Mouse (Mus musculus) hindbrain, embryonic 15.5 days (tissue): ENCODE measurements around the gene Pfn1. TPM values are rescaled to one million over a fixed set of nuclear protein-coding genes. Genes with fewer than 3 reads are reported as not detected.

Source experiments
- ATAC-seq: fragments of 200-750 bp; cut with Nextera tagmentation; 2 replicates; pipeline ENCODE4 v1.8.0; 2017; ENCODE audit warnings: low read depth, moderate number of reproducible peaks, moderate TSS enrichment; ENCODE audit not compliant: low FRiP score
- H3K27ac ChIP-seq: fragments of 300-500 bp; sonication (generic); replicated peaks from 2 replicates; pipeline ENCODE4 v1.5.1; 2015; ENCODE audit warnings: mild to moderate bottlenecking, inconsistent platforms
- H3K27me3 ChIP-seq: fragments of 300-500 bp; sonication (generic); 2 replicates; pipeline ENCODE4 v1.6.1; 2015; ENCODE audit warnings: control low read depth, inconsistent platforms
- H3K36me3 ChIP-seq: fragments of 300-500 bp; sonication (generic); 2 replicates; pipeline ENCODE4 v1.6.1; 2015; ENCODE audit warnings: control low read depth, inconsistent platforms
- H3K4me1 ChIP-seq: fragments of 300-500 bp; sonication (generic); replicated peaks from 2 replicates; pipeline ENCODE4 v1.6.1; 2015; ENCODE audit warnings: control low read depth, inconsistent platforms
- H3K4me2 ChIP-seq: fragments of 300-500 bp; sonication (generic); 2 replicates; pipeline ENCODE4 v1.6.1; 2015; ENCODE audit warnings: moderate library complexity, mild to moderate bottlenecking, inconsistent platforms
- H3K4me3 ChIP-seq: fragments of 300-500 bp; sonication (generic); 2 replicates; pipeline ENCODE4 v1.5.1; 2015; ENCODE audit warnings: mild to moderate bottlenecking, inconsistent platforms
- H3K9ac ChIP-seq: fragments of 300-500 bp; sonication (generic); 2 replicates; pipeline ENCODE4 v1.6.1; 2015; ENCODE audit warnings: inconsistent platforms
- H3K9me3 ChIP-seq: fragments of 300-500 bp; sonication (generic); 2 replicates; pipeline ENCODE4 v1.6.1; 2016; ENCODE audit warnings: control low read depth, inconsistent platforms
- WGBS: fragments of 180-500 bp; shearing (Covaris S2); methylation state at CpG from one replicate; pipeline ENCODE4 v1.1.7; 2015; 5-methylcytosine and 5-hydroxymethylcytosine counted together
- polyA plus RNA-seq: library from polyadenylated mRNA; unstranded; fragments of >200 nt; fragmentation: Nextera tagmentation; extraction: Ambion mirVana; gene quantifications from 2 replicates; pipeline ENCODE4 v1.2.1, GENCODE M21; 2015

The Pfn1 gene
- polyA plus RNA-seq, 1 experiment from 2014 or later, result 792 TPM

- Histone ChIP-seq H3K4me2 (peak overlapping the region; percentile 83; the same call in 1 of the 2 replicates), H3K36me3 (peaks cover 25% of the 10 kb centered on the region), H3K9ac (no peak overlapping the region), H3K4me3 (no peak overlapping the region), H3K4me1 (peaks cover 32% of the 10 kb centered on the region), H3K9me3 (no peaks in the 10 kb centered on the region), H3K27me3 (no peaks in the 10 kb centered on the region), H3K27ac (0 out of 2 replicates have a peak overlapping the region, but pooled peaks have one; percentile 99)
- 83% methylated on average over 16 of the region's 16 CpGs for WGBS
- no peak for ATAC-seq
Measured at GRCm38 (mm10) chr11:70671333-70672047, 17.0 kb upstream of the Pfn1 start.

GRCm38 (mm10) chr11:70670483-70670882 lies 16.0 kb upstream of the Pfn1 start:
- Histone ChIP-seq H3K4me3 (peak overlapping the region; percentile 57), H3K27ac (peak overlapping the region; percentile 99), H3K36me3 (peaks cover 17% of the 10 kb centered on the region), H3K27me3 (no peaks in the 10 kb centered on the region), H3K4me2 (peak overlapping the region; percentile 83), H3K4me1 (peaks cover 32% of the 10 kb centered on the region), H3K9ac (peak overlapping the region; percentile 64), H3K9me3 (no peaks in the 10 kb centered on the region)
- WGBS, result 38% methylated on average over 14 of the region's 14 CpGs
- no peak for ATAC-seq

- no peaks in the 10 kb centered on the region for H3K27me3 ChIP-seq
- peak; percentile 53 for ATAC-seq
- peak overlapping the region; percentile 83 for H3K4me2 ChIP-seq
- peaks cover 32% of the 10 kb centered on the region for H3K4me1 ChIP-seq
- no peaks in the 10 kb centered on the region for H3K9me3 ChIP-seq
- H3K27ac ChIP-seq, result peak overlapping the region; percentile 99
- peak overlapping the region; percentile 64 for H3K9ac ChIP-seq
- peak overlapping the region; percentile 57 for H3K4me3 ChIP-seq
- WGBS, result under 1% methylated on average over 31 of the region's 31 CpGs
- peaks cover 15% of the 10 kb centered on the region for H3K36me3 ChIP-seq
Measured at GRCm38 (mm10) chr11:70669582-70670345, 15.3 kb upstream of the Pfn1 start.

- peak; percentile 98 for ATAC-seq
- Histone ChIP-seq H3K9ac (peak within 1 kb of the TSS; percentile 64), H3K27me3 (no peaks in the 10 kb centered on the region), H3K36me3 (peaks cover 17% of the 10 kb centered on the region), H3K4me2 (peak within 1 kb of the TSS; percentile 83), H3K9me3 (no peaks in the 10 kb centered on the region), H3K27ac (peak within 1 kb of the TSS; percentile 99), H3K4me1 (peaks cover 32% of the 10 kb centered on the region), H3K4me3 (peak within 1 kb of the TSS; percentile 57)
- 0% methylated on average over 44 of the region's 44 CpGs for WGBS
Measured at GRCm38 (mm10) chr11:70668771-70669505, 14.5 kb upstream of the Pfn1 start, which contains the start of gene Spag7. TSS of gene Spag7 (minus strand) at chr11:70669416.

GRCm38 (mm10) chr11:70668335-70668770 lies 13.9 kb upstream of the Pfn1 start:
- under 1% methylated on average over 15 of the region's 15 CpGs for WGBS
- no peak for ATAC-seq
- Histone ChIP-seq H3K27me3 (no peaks in the 10 kb centered on the region), H3K9me3 (no peaks in the 10 kb centered on the region), H3K4me1 (peaks cover 32% of the 10 kb centered on the region), H3K9ac (peak overlapping the region; percentile 49), H3K36me3 (peaks cover 17% of the 10 kb centered on the region), H3K27ac (peak overlapping the region; percentile 99), H3K4me2 (peak overlapping the region; percentile 83), H3K4me3 (peak overlapping the region; percentile 57)

GRCm38 (mm10) chr11:70667271-70668150 lies 13.1 kb upstream of the Pfn1 start:
- 79% methylated on average over 14 of the region's 14 CpGs for WGBS
- Histone ChIP-seq H3K4me2 (peak overlapping the region; percentile 83), H3K36me3 (peaks cover 25% of the 10 kb centered on the region), H3K9ac (peak overlapping the region; percentile 49), H3K27ac (peak overlapping the region; percentile 99), H3K4me3 (peak overlapping the region; percentile 57), H3K9me3 (no peaks in the 10 kb centered on the region), H3K27me3 (no peaks in the 10 kb centered on the region), H3K4me1 (peaks cover 32% of the 10 kb centered on the region)
- ATAC-seq, result no peak

GRCm38 (mm10) chr11:70666687-70667086 lies 12.2 kb upstream of the Pfn1 start:
- no peaks in the 10 kb centered on the region for H3K27me3 ChIP-seq
- H3K9me3 ChIP-seq, result no peaks in the 10 kb centered on the region
- WGBS, result 96% methylated on average over 8 of the region's 8 CpGs
- peaks cover 27% of the 10 kb centered on the region for H3K36me3 ChIP-seq
- no peak overlapping the region for H3K27ac ChIP-seq
- H3K4me3 ChIP-seq, result no peak overlapping the region
- ATAC-seq, result no peak
- peaks cover 32% of the 10 kb centered on the region for H3K4me1 ChIP-seq
- no peak overlapping the region for H3K9ac ChIP-seq
- no peak overlapping the region for H3K4me2 ChIP-seq

GRCm38 (mm10) chr11:70664741-70665140 lies 10.3 kb upstream of the Pfn1 start:
- WGBS, result 92% methylated on average over 9 of the region's 9 CpGs
- H3K4me3 ChIP-seq, result no peak overlapping the region
- H3K36me3 ChIP-seq, result peaks cover 24% of the 10 kb centered on the region
- no peaks in the 10 kb centered on the region for H3K9me3 ChIP-seq
- no peak overlapping the region for H3K4me2 ChIP-seq
- no peak overlapping the region for H3K27ac ChIP-seq
- no peaks in the 10 kb centered on the region for H3K27me3 ChIP-seq
- no peak for ATAC-seq
- peaks cover 13% of the 10 kb centered on the region for H3K4me1 ChIP-seq
- H3K9ac ChIP-seq, result no peak overlapping the region

GRCm38 (mm10) chr11:70663957-70664356 lies 9.5 kb upstream of the Pfn1 start:
- no peak overlapping the region for H3K4me2 ChIP-seq
- no peaks in the 10 kb centered on the region for H3K27me3 ChIP-seq
- ATAC-seq, result no peak
- no peak overlapping the region for H3K4me3 ChIP-seq
- H3K27ac ChIP-seq, result no peak overlapping the region
- 94% methylated on average over 6 of the region's 6 CpGs for WGBS
- peaks cover 24% of the 10 kb centered on the region for H3K36me3 ChIP-seq
- H3K4me1 ChIP-seq, result peaks cover 13% of the 10 kb centered on the region
- H3K9ac ChIP-seq, result no peak overlapping the region
- no peaks in the 10 kb centered on the region for H3K9me3 ChIP-seq

- no peaks in the 10 kb centered on the region for H3K9me3 ChIP-seq
Measured at GRCm38 (mm10) chr11:70663101-70663500, 8.7 kb upstream of the Pfn1 start.

GRCm38 (mm10) chr11:70660571-70660970 lies 6.1 kb upstream of the Pfn1 start:
- H3K9ac ChIP-seq, result no peak overlapping the region
- H3K36me3 ChIP-seq, result peaks cover 24% of the 10 kb centered on the region
- no peak for ATAC-seq
- WGBS, result 85% methylated on average over 8 of the region's 8 CpGs
- no peaks in the 10 kb centered on the region for H3K27me3 ChIP-seq
- H3K27ac ChIP-seq, result no peak overlapping the region
- H3K9me3 ChIP-seq, result no peaks in the 10 kb centered on the region
- no peak overlapping the region for H3K4me2 ChIP-seq
- H3K4me1 ChIP-seq, result peaks cover 14% of the 10 kb centered on the region
- no peak overlapping the region for H3K4me3 ChIP-seq

More at GRCm38 (mm10) chr11:70663101-70663500, 8.7 kb upstream of the Pfn1 start:
- peaks cover 11% of the 10 kb centered on the region for H3K4me1 ChIP-seq
- no peak overlapping the region for H3K4me3 ChIP-seq
- no peak overlapping the region for H3K27ac ChIP-seq
- no peak overlapping the region for H3K9ac ChIP-seq
- no peak for ATAC-seq
- no peaks in the 10 kb centered on the region for H3K27me3 ChIP-seq
- H3K36me3 ChIP-seq, result peaks cover 24% of the 10 kb centered on the region
- no peak overlapping the region for H3K4me2 ChIP-seq
- 95% methylated on average over 8 of the region's 8 CpGs for WGBS
